Mouse (Mus musculus) erythroblast, embryonic 14.5 days (primary cell): ENCODE measurements at regions not wholly inside any gene's neighbourhood (a gene's known extent, or its start where the extent isn't known, plus 50 kb on each side); places are given as distances from the start of the nearest gene placed in this dataset.

Experiments
- H3K27me3 ChIP-seq: 2 replicates; pipeline ENCODE4 v1.6.1; 2012; ENCODE audit warnings: inconsistent platforms; ENCODE audit not compliant: control insufficient read depth
- H3K36me3 ChIP-seq: 2 replicates; pipeline ENCODE4 v1.6.1; 2012; ENCODE audit warnings: mild to moderate bottlenecking, inconsistent platforms; ENCODE audit not compliant: control insufficient read depth
- H3K4me1 ChIP-seq: 2 replicates; pipeline ENCODE4 v1.6.1; 2012; ENCODE audit warnings: inconsistent platforms; ENCODE audit not compliant: control insufficient read depth
- H3K4me3 ChIP-seq: replicated peaks from 2 replicates; pipeline ENCODE3; 2012; ENCODE audit warnings: moderate library complexity, mild to moderate bottlenecking, inconsistent platforms
- H3K9me3 ChIP-seq: 2 replicates; pipeline ENCODE4 v1.6.1; 2012; ENCODE audit warnings: low read length, inconsistent platforms, mixed read lengths; ENCODE audit not compliant: control insufficient read depth
- GATA1 ChIP-seq: IDR thresholded peaks from 2 replicates; pipeline ENCODE4 v1.6.1; 2012; ENCODE audit warnings: low read length, inconsistent platforms, mixed read lengths
- TAL1 ChIP-seq: IDR thresholded peaks from 3 replicates; pipeline ENCODE4 v1.6.1; 2012; ENCODE audit warnings: low read length, inconsistent platforms, mixed read lengths

DNA sequence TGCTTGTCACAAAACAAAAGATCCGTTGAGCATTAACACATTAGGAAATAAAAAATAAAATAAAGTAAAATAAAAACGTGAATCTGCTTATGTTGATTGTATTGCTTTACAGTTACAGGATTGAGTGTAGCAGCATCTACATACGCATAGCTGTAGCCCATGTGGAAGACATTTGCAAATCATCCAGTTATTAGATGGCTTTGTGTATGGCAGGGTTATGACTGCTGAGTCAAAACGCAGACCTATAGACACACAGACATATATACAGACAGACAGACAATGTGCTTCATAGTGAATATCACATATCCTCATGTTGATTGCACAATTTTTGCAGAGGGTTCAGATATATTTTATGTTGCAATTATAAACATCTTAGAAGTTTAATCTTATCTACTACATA, 64.5 kb downstream of the Gm11146 start:
- no peaks in the 10 kb centered on the region for H3K36me3 ChIP-seq
- no peak overlapping the region for H3K4me3 ChIP-seq
- no peaks in the 10 kb centered on the region for H3K9me3 ChIP-seq
- TF ChIP-seq GATA1 (no peak), TAL1 (no peak)
- no peaks in the 10 kb centered on the region for H3K27me3 ChIP-seq
- no peaks in the 10 kb centered on the region for H3K4me1 ChIP-seq

- no peaks in the 10 kb centered on the region for H3K36me3 ChIP-seq
- no peaks in the 10 kb centered on the region for H3K9me3 ChIP-seq
- no peak overlapping the region for H3K4me3 ChIP-seq
- H3K27me3 ChIP-seq = no peaks in the 10 kb centered on the region
- no peak for TF ChIP-seq GATA1
- TF ChIP-seq TAL1 = no peak
- H3K4me1 ChIP-seq = no peaks in the 10 kb centered on the region
These were observed 65.1 kb downstream of the Gm11146 start for GRCm38 (mm10) chr16:77536746-77537145.

GRCm38 (mm10) chr16:77536314-77536713, 65.6 kb downstream of the Gm11146 start:
- no peaks in the 10 kb centered on the region for H3K9me3 ChIP-seq
- H3K36me3 ChIP-seq = no peaks in the 10 kb centered on the region
- no peak for TF ChIP-seq GATA1
- H3K27me3 ChIP-seq = no peaks in the 10 kb centered on the region
- H3K4me1 ChIP-seq = no peaks in the 10 kb centered on the region
- H3K4me3 ChIP-seq = no peak overlapping the region

- Histone ChIP-seq H3K9me3 (no peaks in the 10 kb centered on the region), H3K36me3 (no peaks in the 10 kb centered on the region), H3K4me3 (no peak overlapping the region), H3K27me3 (no peaks in the 10 kb centered on the region), H3K4me1 (no peaks in the 10 kb centered on the region)
- no peak for TF ChIP-seq GATA1
These were observed 66.9 kb downstream of the Gm11146 start for GRCm38 (mm10) chr16:77535021-77535420.

- Histone ChIP-seq H3K4me3 (no peak overlapping the region), H3K4me1 (no peaks in the 10 kb centered on the region), H3K9me3 (no peaks in the 10 kb centered on the region; the same call in 1 of the 2 replicates)
These were observed 70.3 kb downstream of the Gm11146 start for GRCm38 (mm10) chr16:77531596-77531995.

DNA sequence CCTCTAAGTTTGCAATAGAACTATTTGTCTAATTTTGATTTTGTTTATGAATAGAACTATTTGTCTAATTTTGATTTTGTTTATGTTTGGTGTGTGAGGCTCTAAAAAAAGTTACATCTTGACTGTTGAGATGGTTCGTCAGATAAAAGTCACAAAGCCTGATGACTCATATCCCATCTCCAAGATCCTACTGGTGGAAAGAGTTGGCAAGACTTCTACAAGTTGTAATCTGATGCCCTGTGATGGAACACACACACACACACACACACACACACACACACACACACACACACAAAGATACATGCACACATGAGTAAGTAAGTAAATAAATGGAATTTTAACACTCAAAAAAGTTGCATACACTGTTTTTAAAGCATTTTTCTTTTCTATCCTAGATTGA, 73.9 kb downstream of the Gm11146 start:
- no peaks in the 10 kb centered on the region for H3K4me1 ChIP-seq
- no peaks in the 10 kb centered on the region; the same call in 1 of the 2 replicates for H3K9me3 ChIP-seq
- H3K4me3 ChIP-seq = no peak overlapping the region
- no peak for TF ChIP-seq GATA1
- TF ChIP-seq TAL1 = no peak
- no peaks in the 10 kb centered on the region for H3K36me3 ChIP-seq
- H3K27me3 ChIP-seq = no peaks in the 10 kb centered on the region

More at GRCm38 (mm10) chr16:77531596-77531995, 70.3 kb downstream of the Gm11146 start:
- H3K36me3 ChIP-seq = no peaks in the 10 kb centered on the region
- TF ChIP-seq TAL1 = no peak
- H3K27me3 ChIP-seq = no peaks in the 10 kb centered on the region

- no peaks in the 10 kb centered on the region for H3K27me3 ChIP-seq
- no peaks in the 10 kb centered on the region for H3K4me1 ChIP-seq
- TF ChIP-seq GATA1 (no peak), TAL1 (no peak)
- no peaks in the 10 kb centered on the region for H3K9me3 ChIP-seq
- H3K4me3 ChIP-seq = no peak overlapping the region
- H3K36me3 ChIP-seq = no peaks in the 10 kb centered on the region
These were observed 87.3 kb downstream of the Gm11146 start for GRCm38 (mm10) chr16:77514606-77515005.

GRCm38 (mm10) chr16:77503556-77503955, 98.3 kb downstream of the Gm11146 start:
- TF ChIP-seq TAL1 = no peak
- no peak for TF ChIP-seq GATA1
- H3K4me3 ChIP-seq = no peak overlapping the region
- H3K36me3 ChIP-seq = no peaks in the 10 kb centered on the region
- H3K9me3 ChIP-seq = no peaks in the 10 kb centered on the region
- H3K4me1 ChIP-seq = no peaks in the 10 kb centered on the region
- H3K27me3 ChIP-seq = no peaks in the 10 kb centered on the region

GRCm38 (mm10) chr16:77502916-77503315, 99.0 kb downstream of the Gm11146 start:
- no peak for TF ChIP-seq TAL1
- no peak for TF ChIP-seq GATA1
- H3K27me3 ChIP-seq = no peaks in the 10 kb centered on the region
- H3K4me3 ChIP-seq = no peak overlapping the region
- no peaks in the 10 kb centered on the region for H3K4me1 ChIP-seq
- no peaks in the 10 kb centered on the region for H3K9me3 ChIP-seq
- no peaks in the 10 kb centered on the region for H3K36me3 ChIP-seq

- H3K4me1 ChIP-seq = no peaks in the 10 kb centered on the region
- H3K4me3 ChIP-seq = no peak overlapping the region
- H3K9me3 ChIP-seq = no peaks in the 10 kb centered on the region
- no peaks in the 10 kb centered on the region for H3K27me3 ChIP-seq
- no peaks in the 10 kb centered on the region for H3K36me3 ChIP-seq
- TF ChIP-seq TAL1 = no peak
- no peak for TF ChIP-seq GATA1
These were observed 99.9 kb downstream of the Gm11146 start for GRCm38 (mm10) chr16:77502026-77502425.
